Mouse (Mus musculus) midbrain, embryonic 14.5 days (tissue): ENCODE results near the gene Ip6k3. TPM values are rescaled to one million over a fixed set of nuclear protein-coding genes. Genes with fewer than 3 reads are reported as not detected.
A peak's percentile ranks its signal among the peaks of the same experiment; 100 is the strongest.

Experiments
- ATAC-seq: fragments of 200-750 bp; cut with Nextera tagmentation; 2 replicates; pipeline ENCODE4 v1.8.0; 2017; ENCODE audit warnings: moderate number of reproducible peaks, moderate library complexity; ENCODE audit not compliant: low FRiP score, low TSS enrichment
- DNase-seq: peaks from one replicate; pipeline ENCODE4 v3.0.0-alpha.2; 2015
- H3K27ac ChIP-seq: fragments of 300-500 bp; sonication (generic); replicated peaks from 2 replicates; pipeline ENCODE4 v1.5.1; 2014; ENCODE audit warnings: mild to moderate bottlenecking, low read depth, low read length, moderate library complexity
- H3K27me3 ChIP-seq: fragments of 300-500 bp; sonication (generic); 2 replicates; pipeline ENCODE4 v1.6.1; 2014; ENCODE audit warnings: low read length, control low read depth, mixed read lengths; ENCODE audit not compliant: control insufficient read depth, insufficient read depth
- H3K36me3 ChIP-seq: fragments of 300-500 bp; sonication (generic); 2 replicates; pipeline ENCODE4 v1.6.1; 2014; ENCODE audit warnings: low read length, control low read depth; ENCODE audit not compliant: control insufficient read depth, insufficient read depth
- H3K4me1 ChIP-seq: fragments of 300-500 bp; sonication (generic); 2 replicates; pipeline ENCODE4 v1.6.1; 2014; ENCODE audit warnings: mild to moderate bottlenecking, antibody characterized with exemption, low read length, control low read depth; ENCODE audit not compliant: control insufficient read depth, insufficient read depth
- H3K4me2 ChIP-seq: fragments of 300-500 bp; sonication (generic); 2 replicates; pipeline ENCODE4 v1.6.1; 2014; ENCODE audit warnings: mild to moderate bottlenecking, low read length, moderate library complexity
- H3K4me3 ChIP-seq: fragments of 300-500 bp; sonication (generic); replicated peaks from 2 replicates; pipeline ENCODE4 v1.5.1; 2014; ENCODE audit warnings: low read depth, low read length
- H3K9ac ChIP-seq: fragments of 300-500 bp; sonication (generic); replicated peaks from 2 replicates; pipeline ENCODE4 v1.6.1; 2014; ENCODE audit warnings: mild to moderate bottlenecking, low read length, moderate library complexity
- H3K9me3 ChIP-seq: fragments of 300-500 bp; sonication (generic); 2 replicates; pipeline ENCODE4 v1.6.1; 2016; ENCODE audit warnings: low read length, control low read depth, mixed read lengths; ENCODE audit not compliant: control insufficient read depth
- WGBS: fragments of 180-500 bp; shearing (Covaris S2); extraction: QIAGEN DNeasy Blood & Tissue Kit; methylation state at CpG from one replicate; pipeline ENCODE4 v1.1.7; 2014; 5-methylcytosine and 5-hydroxymethylcytosine counted together
- polyA plus RNA-seq: library from polyadenylated mRNA; unstranded; fragments of >200 nt; fragmentation: Nextera tagmentation; extraction: Ambion mirVana; gene quantifications from 2 replicates; pipeline ENCODE4 v1.2.1, GENCODE M21; 2014

The Ip6k3 gene
- polyA plus RNA-seq, 1 experiment from 2014 or later: 0.20 TPM

GRCm38 (mm10) chr17:27200801-27201200 lies 33.2 kb upstream of the Ip6k3 start:
- no peaks in the 10 kb centered on the region for H3K9me3 ChIP-seq
- peaks cover 59% of the 10 kb centered on the region for H3K36me3 ChIP-seq
- DNase-seq (no peak), ATAC-seq (no peak)
- no peaks in the 10 kb centered on the region for H3K27me3 ChIP-seq
- no peak overlapping the region for H3K4me2 ChIP-seq
- H3K27ac ChIP-seq: no peak overlapping the region
- no peak overlapping the region for H3K9ac ChIP-seq
- H3K4me1 ChIP-seq: peaks cover 34% of the 10 kb centered on the region
- WGBS: 71% methylated on average over 11 of the region's 11 CpGs
- H3K4me3 ChIP-seq: no peak overlapping the region

- WGBS: 80% methylated on average over 7 of the region's 7 CpGs
- Histone ChIP-seq H3K4me1 (peaks cover 34% of the 10 kb centered on the region), H3K9me3 (no peaks in the 10 kb centered on the region), H3K27ac (no peak overlapping the region), H3K27me3 (no peaks in the 10 kb centered on the region), H3K9ac (no peak overlapping the region), H3K4me3 (no peak overlapping the region), H3K36me3 (peaks cover 69% of the 10 kb centered on the region), H3K4me2 (no peak overlapping the region)
- DNase-seq (no peak), ATAC-seq (no peak)
These were observed 32.3 kb upstream of the Ip6k3 start for GRCm38 (mm10) chr17:27199864-27200263.

GRCm38 (mm10) chr17:27199205-27199604 lies 31.6 kb upstream of the Ip6k3 start:
- no peaks in the 10 kb centered on the region for H3K9me3 ChIP-seq
- no peak overlapping the region for H3K4me2 ChIP-seq
- peaks cover 75% of the 10 kb centered on the region for H3K36me3 ChIP-seq
- ATAC-seq (no peak), DNase-seq (no peak)
- peaks cover 37% of the 10 kb centered on the region for H3K4me1 ChIP-seq
- H3K4me3 ChIP-seq: no peak overlapping the region
- H3K9ac ChIP-seq: no peak overlapping the region
- no peaks in the 10 kb centered on the region for H3K27me3 ChIP-seq
- WGBS: 96% methylated on average over 9 of the region's 9 CpGs
- no peak overlapping the region for H3K27ac ChIP-seq

GRCm38 (mm10) chr17:27196206-27196605 lies 28.6 kb upstream of the Ip6k3 start:
- no peak overlapping the region for H3K4me3 ChIP-seq
- H3K4me2 ChIP-seq: peak overlapping the region; percentile 6; the same call in 1 of the 2 replicates
- H3K4me1 ChIP-seq: peaks cover 29% of the 10 kb centered on the region
- no peaks in the 10 kb centered on the region for H3K27me3 ChIP-seq
- no peak overlapping the region for H3K9ac ChIP-seq
- DNase-seq (peak; percentile 65), ATAC-seq (no peak; the same call in 1 of the 2 replicates)
- peaks cover 97% of the 10 kb centered on the region for H3K36me3 ChIP-seq
- WGBS: 37% methylated on average over 9 of the region's 9 CpGs
- no peaks in the 10 kb centered on the region for H3K9me3 ChIP-seq
- peak overlapping the region; percentile 78 for H3K27ac ChIP-seq

GRCm38 (mm10) chr17:27194258-27195185 lies 26.9 kb upstream of the Ip6k3 start:
- Histone ChIP-seq H3K4me2 (peak overlapping the region; percentile 17; the same call in 1 of the 2 replicates), H3K9ac (peak overlapping the region; percentile 29), H3K27ac (peak overlapping the region; percentile 78), H3K4me3 (no peak overlapping the region), H3K36me3 (peaks cover 92% of the 10 kb centered on the region), H3K9me3 (no peaks in the 10 kb centered on the region), H3K27me3 (no peaks in the 10 kb centered on the region), H3K4me1 (peaks cover 29% of the 10 kb centered on the region)
- ATAC-seq (no peak), DNase-seq (peak; percentile 70)
- 38% methylated on average over 20 of the region's 20 CpGs for WGBS

GRCm38 (mm10) chr17:27191804-27192203 lies 24.2 kb upstream of the Ip6k3 start:
- no peak overlapping the region for H3K4me3 ChIP-seq
- DNase-seq (no peak), ATAC-seq (no peak)
- H3K9me3 ChIP-seq: no peaks in the 10 kb centered on the region
- 81% methylated on average over 5 of the region's 5 CpGs for WGBS
- H3K9ac ChIP-seq: no peak overlapping the region
- H3K27me3 ChIP-seq: no peaks in the 10 kb centered on the region
- H3K4me2 ChIP-seq: no peak overlapping the region
- peaks cover 71% of the 10 kb centered on the region for H3K36me3 ChIP-seq
- peaks cover 31% of the 10 kb centered on the region for H3K4me1 ChIP-seq
- no peak overlapping the region for H3K27ac ChIP-seq

GRCm38 (mm10) chr17:27191189-27191588 lies 23.6 kb upstream of the Ip6k3 start:
- Histone ChIP-seq H3K36me3 (peaks cover 65% of the 10 kb centered on the region), H3K9me3 (no peaks in the 10 kb centered on the region), H3K4me1 (peaks cover 26% of the 10 kb centered on the region), H3K4me3 (no peak overlapping the region), H3K27ac (no peak overlapping the region), H3K4me2 (no peak overlapping the region), H3K27me3 (no peaks in the 10 kb centered on the region), H3K9ac (no peak overlapping the region)
- ATAC-seq (no peak), DNase-seq (no peak)
- 85% methylated on average over 6 of the region's 6 CpGs for WGBS

GRCm38 (mm10) chr17:27189640-27190216 lies 22.1 kb upstream of the Ip6k3 start:
- Histone ChIP-seq H3K4me3 (no peak overlapping the region), H3K36me3 (peaks cover 50% of the 10 kb centered on the region), H3K27ac (peak overlapping the region; percentile 13; the same call in 1 of the 2 replicates), H3K4me2 (no peak overlapping the region), H3K9me3 (no peaks in the 10 kb centered on the region), H3K4me1 (peaks cover 13% of the 10 kb centered on the region), H3K9ac (no peak overlapping the region), H3K27me3 (no peaks in the 10 kb centered on the region)
- ATAC-seq: peak; percentile 71
- peak; percentile 86 for DNase-seq
- 34% methylated on average over 10 of the region's 10 CpGs for WGBS
